Mouse (Mus musculus) E14TG2a.4 (cell line): Measurements from ENCODE around the gene Platr17.

Experiments used
- H3K27me3 ChIP-seq: 2 replicates; pipeline ENCODE4 v1.6.1; 2014; ENCODE audit warnings: low read length, control low read depth; ENCODE audit not compliant: insufficient read depth
- H3K36me3 ChIP-seq: 2 replicates; pipeline ENCODE4 v1.6.1; 2014; ENCODE audit warnings: low read length, control low read depth; ENCODE audit not compliant: insufficient read depth
- H3K4me1 ChIP-seq: replicated peaks from 2 replicates; pipeline ENCODE4 v1.6.1; 2014; ENCODE audit warnings: low read depth, low read length, control low read depth
- H3K4me3 ChIP-seq: replicated peaks from 2 replicates; pipeline ENCODE4 v1.5.1; 2014; ENCODE audit warnings: mild to moderate bottlenecking, low read length
- H3K9me3 ChIP-seq: 2 replicates; pipeline ENCODE4 v1.6.1; 2014; ENCODE audit warnings: low read length, control low read depth
- CTCF ChIP-seq: conservative IDR thresholded peaks from 2 replicates; pipeline ENCODE4 v1.5.1; 2014; ENCODE audit warnings: low read length
- NANOG ChIP-seq: IDR thresholded peaks from 2 replicates; pipeline ENCODE4 v1.6.1; 2014; ENCODE audit warnings: borderline replicate concordance, low read length, mixed read lengths
- POU5F1 ChIP-seq: IDR thresholded peaks from 2 replicates; pipeline ENCODE4 v1.6.1; 2014; ENCODE audit warnings: low read length, borderline replicate concordance

Platr17 gene

GRCm38 (mm10) chr17:33924577-33925283 lies 19.8 kb downstream of the Platr17 start:
- TF ChIP-seq CTCF (peak; percentile 94), POU5F1 (no peak), NANOG (no peak)
- Histone ChIP-seq H3K4me3 (peak overlapping the region; percentile 55), H3K9me3 (no peaks in the 10 kb centered on the region), H3K4me1 (peaks cover 69% of the 10 kb centered on the region), H3K27me3 (no peaks in the 10 kb centered on the region), H3K36me3 (peaks cover 63% of the 10 kb centered on the region)

GRCm38 (mm10) chr17:33925406-33926116 lies 20.6 kb downstream of the Platr17 start:
- Histone ChIP-seq H3K4me3 (peak overlapping the region; percentile 55), H3K36me3 (peaks cover 63% of the 10 kb centered on the region), H3K27me3 (no peaks in the 10 kb centered on the region), H3K4me1 (peaks cover 61% of the 10 kb centered on the region), H3K9me3 (no peaks in the 10 kb centered on the region)
- TF ChIP-seq POU5F1 (no peak), CTCF (peak; percentile 56)

GRCm38 (mm10) chr17:33926207-33926932 lies 21.4 kb downstream of the Platr17 start:
- Histone ChIP-seq H3K4me1 (peaks cover 59% of the 10 kb centered on the region), H3K27me3 (no peaks in the 10 kb centered on the region), H3K36me3 (peaks cover 59% of the 10 kb centered on the region), H3K4me3 (peak overlapping the region; percentile 55), H3K9me3 (no peaks in the 10 kb centered on the region)
- TF ChIP-seq CTCF (peak; percentile 64), NANOG (no peak), POU5F1 (no peak)

GRCm38 (mm10) chr17:33928251-33928947 lies 23.5 kb downstream of the Platr17 start:
- TF ChIP-seq NANOG, result no peak
- Histone ChIP-seq H3K4me3 (peak overlapping the region; percentile 97), H3K9me3 (no peaks in the 10 kb centered on the region), H3K27me3 (no peaks in the 10 kb centered on the region), H3K4me1 (peaks cover 67% of the 10 kb centered on the region), H3K36me3 (peaks cover 60% of the 10 kb centered on the region)

- TF ChIP-seq CTCF, result no peak
- no peak for TF ChIP-seq NANOG
- TF ChIP-seq POU5F1, result no peak
- H3K4me3 ChIP-seq, result peak within 1 kb of the TSS; percentile 97
- no peaks in the 10 kb centered on the region for H3K27me3 ChIP-seq
- H3K4me1 ChIP-seq, result peaks cover 68% of the 10 kb centered on the region
- no peaks in the 10 kb centered on the region for H3K9me3 ChIP-seq
- peaks cover 64% of the 10 kb centered on the region for H3K36me3 ChIP-seq
Measured at GRCm38 (mm10) chr17:33929371-33930279, 24.7 kb downstream of the Platr17 start, which contains the start of gene Rgl2. TSS of gene Rgl2 (plus strand) at chr17:33929543.

- Histone ChIP-seq H3K36me3 (peaks cover 69% of the 10 kb centered on the region), H3K4me3 (peak overlapping the region; percentile 97), H3K9me3 (no peaks in the 10 kb centered on the region), H3K4me1 (peaks cover 71% of the 10 kb centered on the region), H3K27me3 (no peaks in the 10 kb centered on the region)
- no peak for TF ChIP-seq POU5F1
- TF ChIP-seq NANOG, result no peak
Measured at GRCm38 (mm10) chr17:33930280-33931158, 25.6 kb downstream of the Platr17 start.
